Mouse (Mus musculus) kidney, embryonic 14.5 days (tissue): ENCODE measurements at regions not wholly inside any gene's neighbourhood (a gene's known extent, or its start where the extent isn't known, plus 50 kb on each side); places are given as distances from the start of the nearest gene placed in this dataset.

ENCODE experiments used
- ATAC-seq: fragments of 200-750 bp; cut with Nextera tagmentation; 2 replicates; pipeline ENCODE4 v1.8.0; 2017; ENCODE audit warnings: moderate number of reproducible peaks, mild to moderate bottlenecking, moderate TSS enrichment, moderate library complexity; ENCODE audit not compliant: low FRiP score, low TSS enrichment
- H3K27ac ChIP-seq: fragments of 300-500 bp; sonication (generic); 2 replicates; pipeline ENCODE4 v1.5.1; 2014; ENCODE audit warnings: low read depth, mild to moderate bottlenecking, low read length, moderate library complexity, mixed read lengths
- H3K27me3 ChIP-seq: fragments of 300-500 bp; sonication (generic); 2 replicates; pipeline ENCODE4 v1.6.1; 2014; ENCODE audit warnings: mild to moderate bottlenecking, low read length; ENCODE audit not compliant: control insufficient read depth, insufficient read depth
- H3K36me3 ChIP-seq: fragments of 300-500 bp; sonication (generic); 2 replicates; pipeline ENCODE4 v1.6.1; 2014; ENCODE audit warnings: low read length, mixed read lengths; ENCODE audit not compliant: control insufficient read depth, insufficient read depth
- H3K4me1 ChIP-seq: fragments of 300-500 bp; sonication (generic); 2 replicates; pipeline ENCODE4 v1.6.1; 2014; ENCODE audit warnings: low read length, mixed read lengths; ENCODE audit not compliant: control insufficient read depth, insufficient read depth
- H3K4me2 ChIP-seq: fragments of 300-500 bp; sonication (generic); replicated peaks from 2 replicates; pipeline ENCODE4 v1.6.1; 2014; ENCODE audit warnings: low read depth, mild to moderate bottlenecking, low read length
- H3K4me3 ChIP-seq: fragments of 300-500 bp; sonication (generic); 2 replicates; pipeline ENCODE4 v1.5.1; 2014; ENCODE audit warnings: mild to moderate bottlenecking, low read length
- H3K9ac ChIP-seq: fragments of 300-500 bp; sonication (generic); 2 replicates; pipeline ENCODE4 v1.6.1; 2014; ENCODE audit warnings: low read depth, mild to moderate bottlenecking, low read length, moderate library complexity
- H3K9me3 ChIP-seq: fragments of 300-500 bp; sonication (generic); 2 replicates; pipeline ENCODE4 v1.6.1; 2016; ENCODE audit warnings: low read length; ENCODE audit not compliant: control insufficient read depth
- WGBS: fragments of 180-500 bp; shearing (Covaris S2); extraction: QIAGEN DNeasy Blood & Tissue Kit; methylation state at CpG from one replicate; pipeline ENCODE4 v1.1.7; 2014; 5-methylcytosine and 5-hydroxymethylcytosine counted together

DNA sequence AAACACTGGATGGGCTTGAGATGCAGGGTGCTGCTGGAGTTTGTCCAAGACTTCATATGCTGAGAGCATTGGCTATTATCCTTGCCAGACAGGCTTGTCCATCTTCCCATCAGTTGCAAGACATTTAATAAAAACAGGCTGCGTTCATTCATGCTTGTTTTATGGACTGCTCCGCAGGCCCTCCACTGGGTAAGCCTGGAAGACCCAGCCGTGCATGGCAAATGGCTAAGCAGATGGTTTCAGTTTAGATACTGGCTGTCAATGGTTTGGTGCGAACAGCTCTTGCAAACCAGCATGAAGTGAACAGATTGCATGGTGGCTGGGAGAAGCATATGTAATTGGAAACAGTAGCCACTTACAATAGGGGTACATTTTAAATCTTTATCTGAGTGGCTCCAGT, 556.4 kb upstream of the Klf4 start:
- Histone ChIP-seq H3K4me3 (no peak overlapping the region), H3K9ac (no peak overlapping the region), H3K36me3 (no peaks in the 10 kb centered on the region), H3K27me3 (no peaks in the 10 kb centered on the region), H3K4me1 (no peaks in the 10 kb centered on the region), H3K4me2 (no peak overlapping the region), H3K9me3 (no peaks in the 10 kb centered on the region), H3K27ac (no peak overlapping the region)
- WGBS, result 17% methylated on average over 4 of the region's 4 CpGs
- ATAC-seq, result no peak

GRCm38 (mm10) chr4:56086306-56086705, 554.0 kb upstream of the Klf4 start:
- Histone ChIP-seq H3K9me3 (no peaks in the 10 kb centered on the region), H3K4me1 (no peaks in the 10 kb centered on the region), H3K27me3 (no peaks in the 10 kb centered on the region), H3K9ac (no peak overlapping the region), H3K4me3 (no peak overlapping the region), H3K36me3 (no peaks in the 10 kb centered on the region), H3K27ac (no peak overlapping the region), H3K4me2 (no peak overlapping the region)
- ATAC-seq, result no peak

GRCm38 (mm10) chr4:56084205-56084604, 551.9 kb upstream of the Klf4 start:
- Histone ChIP-seq H3K27ac (no peak overlapping the region), H3K4me2 (no peak overlapping the region), H3K4me3 (no peak overlapping the region), H3K9me3 (no peaks in the 10 kb centered on the region), H3K36me3 (no peaks in the 10 kb centered on the region), H3K27me3 (no peaks in the 10 kb centered on the region), H3K9ac (no peak overlapping the region), H3K4me1 (no peaks in the 10 kb centered on the region)
- 81% methylated on average over 1 of the region's 1 CpGs for WGBS
- ATAC-seq, result no peak

GRCm38 (mm10) chr4:56082411-56082810, 550.1 kb upstream of the Klf4 start:
- Histone ChIP-seq H3K9ac (no peak overlapping the region), H3K36me3 (no peaks in the 10 kb centered on the region), H3K4me2 (no peak overlapping the region), H3K4me3 (no peak overlapping the region), H3K9me3 (no peaks in the 10 kb centered on the region), H3K4me1 (no peaks in the 10 kb centered on the region), H3K27me3 (no peaks in the 10 kb centered on the region), H3K27ac (no peak overlapping the region)
- no peak for ATAC-seq
- 83% methylated on average over 5 of the region's 5 CpGs for WGBS

- no peak overlapping the region for H3K4me3 ChIP-seq
- H3K9me3 ChIP-seq, result no peaks in the 10 kb centered on the region
- WGBS, result 64% methylated on average over 3 of the region's 3 CpGs
- H3K4me2 ChIP-seq, result no peak overlapping the region
- no peak for ATAC-seq
- no peak overlapping the region for H3K27ac ChIP-seq
- no peak overlapping the region for H3K9ac ChIP-seq
- no peaks in the 10 kb centered on the region for H3K27me3 ChIP-seq
- H3K4me1 ChIP-seq, result no peaks in the 10 kb centered on the region
- no peaks in the 10 kb centered on the region for H3K36me3 ChIP-seq
These were observed 548.7 kb upstream of the Klf4 start for GRCm38 (mm10) chr4:56080960-56081359.

GRCm38 (mm10) chr4:56070664-56071334, 538.5 kb upstream of the Klf4 start:
- H3K9me3 ChIP-seq, result no peaks in the 10 kb centered on the region
- H3K4me3 ChIP-seq, result no peak overlapping the region
- H3K9ac ChIP-seq, result no peak overlapping the region
- no peaks in the 10 kb centered on the region for H3K4me1 ChIP-seq
- H3K27ac ChIP-seq, result no peak overlapping the region
- H3K27me3 ChIP-seq, result no peaks in the 10 kb centered on the region
- WGBS, result 65% methylated on average over 6 of the region's 6 CpGs
- H3K4me2 ChIP-seq, result no peak overlapping the region
- ATAC-seq, result no peak
- no peaks in the 10 kb centered on the region for H3K36me3 ChIP-seq

DNA sequence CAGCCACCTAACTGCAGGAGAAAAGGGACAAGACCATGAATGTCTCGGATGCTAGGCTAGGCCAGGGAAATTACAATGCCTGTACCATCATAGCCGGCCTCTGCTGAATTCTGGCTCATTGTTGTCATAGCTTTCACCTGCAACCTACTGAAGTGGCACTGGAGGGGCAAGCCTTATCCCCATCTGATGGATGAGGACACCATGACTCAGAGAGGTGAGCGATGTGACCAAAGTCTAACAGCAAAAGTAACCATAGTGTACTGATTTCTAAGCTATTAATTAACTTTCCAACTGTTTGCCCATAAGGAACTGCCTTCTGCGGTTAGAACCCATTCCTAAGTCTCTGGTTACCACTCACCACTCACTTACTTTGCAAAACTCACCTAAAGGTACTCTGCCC, 536.6 kb upstream of the Klf4 start:
- 88% methylated on average over 4 of the region's 4 CpGs for WGBS

DNA sequence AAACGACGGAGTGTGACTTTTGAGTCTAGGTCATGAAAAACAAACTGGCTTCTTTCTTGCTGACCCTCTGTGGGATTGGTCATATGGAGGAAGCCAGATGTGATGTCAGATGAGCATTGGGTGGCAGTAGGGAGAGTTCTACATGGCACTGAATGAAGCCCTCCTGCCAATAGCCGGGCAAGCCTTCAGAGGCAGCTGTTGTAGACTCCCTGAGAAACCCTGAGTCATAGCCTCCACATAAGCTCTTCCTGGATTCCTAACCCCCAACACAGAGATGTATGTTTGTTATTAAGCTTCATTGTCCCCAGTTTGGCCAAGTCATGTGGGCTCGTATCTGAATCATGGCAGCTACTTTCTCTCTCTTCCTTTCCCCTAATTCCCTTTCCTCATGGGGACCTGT, 532.4 kb upstream of the Klf4 start:
- Histone ChIP-seq H3K9ac (no peak overlapping the region), H3K27ac (no peak overlapping the region), H3K9me3 (no peaks in the 10 kb centered on the region), H3K36me3 (no peaks in the 10 kb centered on the region), H3K27me3 (no peaks in the 10 kb centered on the region), H3K4me2 (no peak overlapping the region), H3K4me3 (no peak overlapping the region), H3K4me1 (no peaks in the 10 kb centered on the region)
- WGBS, result 96% methylated on average over 4 of the region's 4 CpGs
- ATAC-seq, result no peak

More for the DNA sequence above, 536.6 kb upstream of the Klf4 start:
- Histone ChIP-seq H3K9me3 (no peaks in the 10 kb centered on the region), H3K9ac (no peak overlapping the region), H3K4me1 (no peaks in the 10 kb centered on the region), H3K4me2 (no peak overlapping the region), H3K27ac (no peak overlapping the region), H3K4me3 (no peak overlapping the region), H3K36me3 (no peaks in the 10 kb centered on the region), H3K27me3 (no peaks in the 10 kb centered on the region)
- ATAC-seq, result no peak

DNA sequence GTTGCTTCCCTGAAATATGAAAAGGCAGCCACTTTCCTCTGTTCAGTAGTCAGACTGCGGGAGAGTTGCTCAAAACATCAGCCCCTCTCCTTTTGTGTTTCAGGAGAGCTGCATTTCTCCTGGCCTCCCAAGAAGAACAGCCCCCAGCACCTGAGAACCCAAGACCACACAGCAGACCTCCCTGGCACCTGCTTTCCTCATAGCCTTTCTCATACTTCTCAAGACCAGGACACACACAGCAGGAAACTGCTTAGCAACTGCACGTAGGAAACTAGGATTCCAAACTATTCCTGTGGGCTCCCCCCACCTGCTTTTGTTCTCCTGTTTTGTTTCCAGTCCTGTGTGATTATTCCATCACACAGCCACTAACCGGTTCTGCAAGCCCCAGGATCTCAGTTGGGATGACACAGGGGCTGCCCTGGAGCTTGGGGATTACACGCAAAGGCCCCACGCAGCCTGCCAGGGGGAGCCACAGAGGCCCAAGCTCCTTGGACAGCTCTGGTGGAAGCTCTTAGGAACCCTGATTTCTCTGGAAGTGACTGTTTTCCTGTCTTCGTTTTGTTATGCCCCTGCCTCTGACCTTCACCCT, 519.6 kb upstream of the Klf4 start:
- Histone ChIP-seq H3K27me3 (no peaks in the 10 kb centered on the region), H3K9ac (no peak overlapping the region), H3K36me3 (no peaks in the 10 kb centered on the region), H3K4me2 (no peak overlapping the region), H3K4me3 (no peak overlapping the region), H3K27ac (no peak overlapping the region), H3K9me3 (no peaks in the 10 kb centered on the region), H3K4me1 (no peaks in the 10 kb centered on the region)
- ATAC-seq, result no peak
- 51% methylated on average over 6 of the region's 6 CpGs for WGBS
